Mouse (Mus musculus) testis, adult 2 months (tissue): ENCODE data around the gene Nploc4.

Experiments used
- CTCF ChIP-seq: fragments of 200-500 bp; IDR thresholded peaks from 2 replicates; pipeline ENCODE4 v1.5.1; 2012; ENCODE audit warnings: low read depth, mild to moderate bottlenecking, inconsistent platforms, low read length, moderate library complexity; ENCODE audit not compliant: control insufficient read depth, insufficient read depth, insufficient replicate concordance
- POLR2A ChIP-seq: fragments of 200-500 bp; IDR thresholded peaks from 2 replicates; pipeline ENCODE4 v1.6.1; 2012; ENCODE audit warnings: low read depth, mild to moderate bottlenecking, inconsistent platforms, low read length, moderate library complexity; ENCODE audit not compliant: control insufficient read depth

DNA sequence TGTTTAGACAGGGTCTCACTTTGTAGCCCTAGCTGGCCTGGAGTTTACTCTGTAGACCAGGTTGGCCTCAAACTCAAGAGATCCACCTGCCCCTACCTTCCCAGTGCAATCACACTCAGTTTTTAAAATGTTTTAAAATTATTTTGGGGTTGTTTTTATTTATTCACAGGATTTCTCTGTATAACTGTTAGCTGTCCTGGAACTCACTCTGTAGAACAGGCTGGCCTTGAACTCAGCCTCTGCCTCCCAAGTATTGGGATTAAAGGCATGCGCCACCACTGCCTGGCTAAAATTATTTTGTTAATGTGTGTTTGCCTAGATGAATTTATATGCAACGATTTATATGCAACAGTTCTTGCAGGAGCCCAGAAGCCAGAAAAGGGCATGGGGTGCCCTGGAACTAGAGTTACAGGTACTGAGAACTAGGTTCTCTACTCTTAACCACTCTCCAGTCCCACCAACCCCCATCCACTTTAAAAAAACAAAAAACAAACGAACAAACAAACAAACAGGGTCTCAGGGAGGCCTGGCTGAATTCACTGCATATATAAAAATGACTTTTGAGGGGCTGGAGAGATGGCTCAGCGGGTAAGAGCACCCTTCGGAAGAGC, 93.1 kb downstream of the Nploc4 start:
- TF ChIP-seq CTCF (no peak), POLR2A (no peak)
